Mouse (Mus musculus): ENCODE results near the gene Endog. TPM values are rescaled to one million over a fixed set of nuclear protein-coding genes. Genes with fewer than 3 reads are reported as not detected.

Gene Endog
- polyA plus RNA-seq, 1 experiment from 2014 or later, result 17.4 TPM

DNA sequence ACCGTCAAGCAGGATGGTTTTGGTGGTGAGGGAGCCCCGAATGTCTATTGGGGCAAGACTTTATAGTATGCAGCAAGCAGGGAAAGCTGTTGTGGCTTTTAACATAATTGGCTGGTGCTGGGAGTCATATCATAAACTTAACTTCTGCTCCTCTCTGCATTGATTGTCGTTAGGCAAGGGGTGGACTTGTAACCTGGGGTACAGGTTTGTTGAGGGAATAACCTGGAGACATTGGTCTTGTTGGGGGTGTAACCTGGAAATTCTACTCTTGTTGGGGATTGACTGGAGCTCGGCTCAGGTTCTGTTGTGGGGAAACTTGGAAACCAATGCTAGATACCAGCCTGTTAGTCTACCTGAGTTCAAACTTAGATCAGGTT, 40.9 kb downstream of the Endog start:
- Histone ChIP-seq H3K9ac (ENCODE audit: low read length) (no peak overlapping the region), H3K4me3 (ENCODE audit: low read depth, low read length) (no peak overlapping the region), H3K4me1 (ENCODE audit: control insufficient read depth, insufficient read depth, low read length) (no peaks in the 10 kb centered on the region), H3K27me3 (replicated peaks; ENCODE audit: control insufficient read depth, insufficient read depth, low read length) (no peaks in the 10 kb centered on the region), H3K36me3 (ENCODE audit: control insufficient read depth, insufficient read depth, low read length) (no peaks in the 10 kb centered on the region), H3K9me3 (replicated peaks; ENCODE audit: control insufficient read depth, low read length) (no peaks in the 10 kb centered on the region), H3K4me2 (ENCODE audit: low read length) (no peak overlapping the region), H3K27ac (ENCODE audit: low read depth, low read length) (no peak overlapping the region)
- ATAC-seq, result no peak
- DNase-seq (ENCODE audit: low spot score), result no peak
- 84% methylated on average over 4 of the region's 4 CpGs for WGBS

DNA sequence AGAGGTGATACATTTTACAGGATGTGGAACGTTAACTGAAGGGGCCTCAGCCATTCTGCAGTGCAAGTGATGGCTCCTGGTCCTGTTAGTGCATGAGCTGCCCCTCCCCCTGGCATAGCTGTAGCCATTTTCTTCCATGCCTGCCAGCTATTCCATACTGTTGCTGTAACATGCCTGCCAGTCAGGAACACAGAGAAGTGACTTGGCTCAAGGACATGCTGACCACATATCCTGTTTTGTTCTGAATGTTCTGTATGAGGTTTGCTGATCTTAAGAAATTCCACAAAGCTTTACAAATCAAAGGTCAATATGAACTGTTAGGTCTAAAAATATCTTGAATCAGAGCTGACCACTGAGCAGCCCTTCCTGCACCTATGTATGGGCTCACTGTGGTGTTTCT, 41.7 kb downstream of the Endog start:
- no peak overlapping the region for H3K27ac ChIP-seq (ENCODE audit: low read depth, low read length)
- H3K36me3 ChIP-seq (ENCODE audit: control insufficient read depth, insufficient read depth, low read length), result no peaks in the 10 kb centered on the region
- 87% methylated on average over 1 of the region's 1 CpGs for WGBS
- no peaks in the 10 kb centered on the region for H3K27me3 ChIP-seq (replicated peaks; ENCODE audit: control insufficient read depth, insufficient read depth, low read length)
- H3K9ac ChIP-seq (ENCODE audit: low read length), result no peak overlapping the region
- no peaks in the 10 kb centered on the region for H3K4me1 ChIP-seq (ENCODE audit: control insufficient read depth, insufficient read depth, low read length)
- ATAC-seq, result no peak
- no peaks in the 10 kb centered on the region for H3K9me3 ChIP-seq (replicated peaks; ENCODE audit: control insufficient read depth, low read length)
- no peak overlapping the region for H3K4me3 ChIP-seq (ENCODE audit: low read depth, low read length)
- no peak overlapping the region for H3K4me2 ChIP-seq (ENCODE audit: low read length)
- no peak for DNase-seq (ENCODE audit: low spot score)

DNA sequence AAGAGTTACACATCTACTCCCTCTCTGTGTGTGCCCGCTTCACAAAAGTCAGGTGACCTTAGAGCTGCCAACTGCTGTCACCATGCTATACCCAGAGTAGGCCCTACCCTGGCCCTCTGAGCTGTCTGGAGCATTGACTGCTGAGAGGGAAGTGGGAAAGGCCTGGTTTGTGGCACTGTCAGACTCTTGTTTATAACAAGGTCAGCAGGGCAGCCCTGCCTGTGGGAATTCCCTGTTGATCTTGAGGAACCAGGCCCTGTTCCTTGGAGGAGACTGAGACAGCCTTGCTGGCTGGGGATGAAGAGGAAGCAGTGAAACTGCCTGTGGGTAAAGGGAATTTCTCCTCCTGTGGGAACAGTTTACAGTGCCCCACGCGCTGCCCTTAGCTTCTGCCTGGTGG, 43.5 kb downstream of the Endog start:
- Histone ChIP-seq H3K4me3 (ENCODE audit: low read depth, low read length) (no peak overlapping the region), H3K4me2 (ENCODE audit: low read length) (no peak overlapping the region), H3K9me3 (replicated peaks; ENCODE audit: control insufficient read depth, low read length) (no peaks in the 10 kb centered on the region), H3K4me1 (ENCODE audit: control insufficient read depth, insufficient read depth, low read length) (no peaks in the 10 kb centered on the region), H3K27ac (ENCODE audit: low read depth, low read length) (no peak overlapping the region), H3K36me3 (ENCODE audit: control insufficient read depth, insufficient read depth, low read length) (no peaks in the 10 kb centered on the region), H3K27me3 (replicated peaks; ENCODE audit: control insufficient read depth, insufficient read depth, low read length) (no peaks in the 10 kb centered on the region), H3K9ac (ENCODE audit: low read length) (no peak overlapping the region)
- WGBS, result 96% methylated on average over 3 of the region's 3 CpGs
- ATAC-seq (no peak), DNase-seq (ENCODE audit: low spot score) (no peak)

DNA sequence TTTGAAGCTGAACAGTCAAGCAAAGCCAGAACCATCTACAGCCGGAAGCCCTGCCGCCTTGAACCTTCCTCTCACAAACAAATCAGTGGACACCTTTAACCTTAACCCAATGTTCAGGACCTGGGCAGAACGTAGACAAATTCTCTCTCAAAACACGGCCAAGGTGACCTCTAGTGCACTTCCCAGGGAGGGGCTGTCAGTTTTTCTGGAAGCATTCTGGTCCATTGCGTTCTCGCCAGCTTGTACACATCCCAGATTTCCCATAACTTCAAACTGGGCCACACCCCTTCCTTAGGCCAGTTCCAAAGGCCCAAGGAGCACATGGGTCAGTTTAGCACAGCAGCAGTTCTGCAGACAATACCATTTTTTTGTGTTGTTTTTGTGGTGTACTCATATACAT, 44.2 kb downstream of the Endog start:
- Histone ChIP-seq H3K4me2 (ENCODE audit: low read length) (no peak overlapping the region), H3K27me3 (replicated peaks; ENCODE audit: control insufficient read depth, insufficient read depth, low read length) (no peaks in the 10 kb centered on the region), H3K4me1 (ENCODE audit: control insufficient read depth, insufficient read depth, low read length) (no peaks in the 10 kb centered on the region), H3K9ac (ENCODE audit: low read length) (no peak overlapping the region), H3K36me3 (ENCODE audit: control insufficient read depth, insufficient read depth, low read length) (no peaks in the 10 kb centered on the region), H3K4me3 (ENCODE audit: low read depth, low read length) (no peak overlapping the region), H3K27ac (ENCODE audit: low read depth, low read length) (no peak overlapping the region), H3K9me3 (replicated peaks; ENCODE audit: control insufficient read depth, low read length) (no peaks in the 10 kb centered on the region)
- WGBS, result 89% methylated on average over 6 of the region's 6 CpGs
- DNase-seq (ENCODE audit: low spot score) (no peak), ATAC-seq (no peak)

DNA sequence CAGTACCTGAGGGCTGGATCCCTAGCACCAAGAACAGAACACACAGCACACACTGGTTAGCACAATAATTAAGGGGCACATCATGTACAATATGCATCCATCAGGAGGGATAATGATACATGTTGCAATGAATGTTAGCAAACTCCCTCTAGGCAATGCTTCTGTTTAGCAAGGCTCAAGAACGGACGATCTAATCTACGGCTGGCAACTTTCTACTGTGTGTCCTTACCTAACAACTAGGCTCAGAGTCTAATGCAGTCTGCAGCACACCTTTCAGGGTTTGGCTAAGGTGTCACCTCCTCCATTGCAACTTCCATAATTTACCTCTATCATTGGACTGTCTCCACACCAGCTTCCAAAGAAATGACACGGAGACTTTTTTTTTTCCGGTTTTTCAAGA, 45.0 kb downstream of the Endog start:
- H3K27me3 ChIP-seq (replicated peaks; ENCODE audit: control insufficient read depth, insufficient read depth, low read length), result no peaks in the 10 kb centered on the region
- no peak overlapping the region for H3K27ac ChIP-seq (ENCODE audit: low read depth, low read length)
- DNase-seq (ENCODE audit: low spot score) (no peak), ATAC-seq (no peak)
- no peaks in the 10 kb centered on the region for H3K4me1 ChIP-seq (ENCODE audit: control insufficient read depth, insufficient read depth, low read length)
- no peaks in the 10 kb centered on the region for H3K9me3 ChIP-seq (replicated peaks; ENCODE audit: control insufficient read depth, low read length)
- H3K4me3 ChIP-seq (ENCODE audit: low read depth, low read length), result no peak overlapping the region
- no peak overlapping the region for H3K9ac ChIP-seq (ENCODE audit: low read length)
- no peak overlapping the region for H3K4me2 ChIP-seq (ENCODE audit: low read length)
- WGBS, result 96% methylated on average over 5 of the region's 5 CpGs
- no peaks in the 10 kb centered on the region for H3K36me3 ChIP-seq (ENCODE audit: control insufficient read depth, insufficient read depth, low read length)

Other genes with a start within 250 kb of the Endog start
- 54.0 and 63.3 TPM in 2 replicates for gene Gle1, start 236.1 kb upstream of the Endog start, polyA plus RNA-seq (2014; fragmentation: Nextera tagmentation; extraction: Ambion mirVana)
- 310 and 312 TPM in 2 replicates for gene Sptan1, start 205.9 kb upstream of the Endog start, polyA plus RNA-seq (2014; fragmentation: Nextera tagmentation; extraction: Ambion mirVana)
- 51.4 and 63.1 TPM in 2 replicates for gene Wdr34, start 122.6 kb upstream of the Endog start, polyA plus RNA-seq (2014; fragmentation: Nextera tagmentation; extraction: Ambion mirVana)
- gene Set, start 114.1 kb upstream of the Endog start, polyA plus RNA-seq (2014; fragmentation: Nextera tagmentation; extraction: Ambion mirVana), result 379 and 393 TPM in 2 replicates
- 2.2 and 2.5 TPM in 2 replicates for gene Pkn3, start 93.8 kb upstream of the Endog start, polyA plus RNA-seq (2014; fragmentation: Nextera tagmentation; extraction: Ambion mirVana)
- gene Zdhhc12, start 77.8 kb upstream of the Endog start, polyA plus RNA-seq (2014; fragmentation: Nextera tagmentation; extraction: Ambion mirVana), result 21.6 and 24.1 TPM in 2 replicates
- gene Zer1, start 46.9 kb upstream of the Endog start, polyA plus RNA-seq (2014; fragmentation: Nextera tagmentation; extraction: Ambion mirVana), result 8.4 and 8.9 TPM in 2 replicates
- 16.4 and 17.0 TPM in 2 replicates for gene Tbc1d13, start 37.7 kb upstream of the Endog start, polyA plus RNA-seq (2014; fragmentation: Nextera tagmentation; extraction: Ambion mirVana)
- gene Spout1, start 7.0 kb downstream of the Endog start, polyA plus RNA-seq (2014; fragmentation: Nextera tagmentation; extraction: Ambion mirVana), result 59.6 and 60.7 TPM in 2 replicates
- 16.5 and 17.7 TPM in 2 replicates for gene Kyat1, start 34.4 kb downstream of the Endog start, polyA plus RNA-seq (2014; fragmentation: Nextera tagmentation; extraction: Ambion mirVana)
- 61.8 and 66.8 TPM in 2 replicates for gene Lrrc8a, start 66.2 kb downstream of the Endog start, polyA plus RNA-seq (2014; fragmentation: Nextera tagmentation; extraction: Ambion mirVana)
- 0.34 and 0.56 TPM in 2 replicates for gene Gm28035, start 69.1 kb downstream of the Endog start, polyA plus RNA-seq (2014; fragmentation: Nextera tagmentation; extraction: Ambion mirVana)
- 6.3 and 6.6 TPM in 2 replicates for gene Phyhd1, start 94.7 kb downstream of the Endog start, polyA plus RNA-seq (2014; fragmentation: Nextera tagmentation; extraction: Ambion mirVana)
- not detected in 2 replicates for gene Gm28038, start 109.5 kb downstream of the Endog start, polyA plus RNA-seq (2014; fragmentation: Nextera tagmentation; extraction: Ambion mirVana)
- 30.2 and 35.4 TPM in 2 replicates for gene Dolk, start 114.8 kb downstream of the Endog start, polyA plus RNA-seq (2014; fragmentation: Nextera tagmentation; extraction: Ambion mirVana)
- 25.6 and 30.3 TPM in 2 replicates for gene Nup188, start 114.9 kb downstream of the Endog start, polyA plus RNA-seq (2014; fragmentation: Nextera tagmentation; extraction: Ambion mirVana)
- gene Sh3glb2, start 187.8 kb downstream of the Endog start, polyA plus RNA-seq (2014; fragmentation: Nextera tagmentation; extraction: Ambion mirVana), result 106 and 123 TPM in 2 replicates
- 18.7 and 23.7 TPM in 2 replicates for gene Miga2, start 192.7 kb downstream of the Endog start, polyA plus RNA-seq (2014; fragmentation: Nextera tagmentation; extraction: Ambion mirVana)
- 48.1 and 57.8 TPM in 2 replicates for gene Dolpp1, start 220.8 kb downstream of the Endog start, polyA plus RNA-seq (2014; fragmentation: Nextera tagmentation; extraction: Ambion mirVana)
- 26.8 and 31.9 TPM in 2 replicates for gene Crat, start 244.3 kb downstream of the Endog start, polyA plus RNA-seq (2014; fragmentation: Nextera tagmentation; extraction: Ambion mirVana)
- gene Ptpa, start 244.5 kb downstream of the Endog start, polyA plus RNA-seq (2014; fragmentation: Nextera tagmentation; extraction: Ambion mirVana), result 66.6 and 88.4 TPM in 2 replicates

Measured in forebrain, embryonic 14.5 days (tissue).